Mouse (Mus musculus) liver, adult 2 months (tissue): ENCODE results near the gene Lmtk3. TPM values are rescaled to one million over a fixed set of nuclear protein-coding genes. Genes with fewer than 3 reads are reported as not detected.

Experiments used
- DNase-seq: peaks from one replicate; pipeline ENCODE4 v3.0.0-alpha.2; 2011; ENCODE audit warnings: low read depth, low spot score; ENCODE audit errors: extremely low read depth
- H3K27ac ChIP-seq: fragments of 200-500 bp; replicated peaks from 2 replicates; pipeline ENCODE4 v1.5.1; 2012; ENCODE audit warnings: low read depth, mild to moderate bottlenecking, control low read depth, inconsistent platforms, low read length; ENCODE audit not compliant: insufficient read depth
- H3K27me3 ChIP-seq: fragments of 200-500 bp; 2 replicates; pipeline ENCODE4 v1.6.1; 2012; ENCODE audit warnings: mild to moderate bottlenecking, moderate library complexity, low read length, inconsistent platforms; ENCODE audit not compliant: control insufficient read depth, insufficient read depth
- H3K36me3 ChIP-seq: fragments of 200-500 bp; 2 replicates; pipeline ENCODE4 v1.6.1; 2012; ENCODE audit warnings: low read length, inconsistent platforms; ENCODE audit not compliant: control insufficient read depth, insufficient read depth
- H3K4me1 ChIP-seq: fragments of 200-500 bp; 2 replicates; pipeline ENCODE4 v1.6.1; 2011; ENCODE audit warnings: low read length; ENCODE audit not compliant: control insufficient read depth, insufficient read depth
- H3K4me3 ChIP-seq: fragments of 200-500 bp; 2 replicates; pipeline ENCODE4 v1.5.1; 2011; ENCODE audit warnings: low read depth, mild to moderate bottlenecking, control low read depth, low read length, moderate library complexity; ENCODE audit not compliant: insufficient read depth
- H3K79me2 ChIP-seq: fragments of 200-500 bp; 2 replicates; pipeline ENCODE4 v1.6.1; 2012; ENCODE audit warnings: inconsistent platforms, mild to moderate bottlenecking, low read length, moderate library complexity; ENCODE audit not compliant: control insufficient read depth, insufficient read depth
- H3K9ac ChIP-seq: fragments of 200-500 bp; 2 replicates; pipeline ENCODE4 v1.6.1; 2012; ENCODE audit warnings: low read depth, mild to moderate bottlenecking, control low read depth, inconsistent platforms, low read length
- CTCF ChIP-seq: fragments of 200-500 bp; IDR thresholded peaks from 2 replicates; pipeline ENCODE4 v1.5.1; 2011; ENCODE audit warnings: low read depth, low read length, control low read depth
- POLR2A ChIP-seq: fragments of 200-500 bp; IDR thresholded peaks from 2 replicates; pipeline ENCODE4 v1.6.1; 2011; ENCODE audit warnings: low read length, control low read depth; ENCODE audit not compliant: insufficient read depth; ENCODE audit errors: extremely low read depth
- WGBS: fragments of 180-500 bp; shearing (Covaris S2); methylation state at CpG from one replicate; pipeline ENCODE4 v1.1.7; 2018; 5-methylcytosine and 5-hydroxymethylcytosine counted together
- polyA plus RNA-seq: library from polyadenylated mRNA; depleted of rRNA; stranded (reverse); fragments of >200 nt; gene quantifications from 2 replicates; pipeline ENCODE4 v1.2.3, GENCODE M21; 2012
- total RNA-seq: library from RNA; depleted of rRNA; stranded (reverse); fragments of >200 nt; gene quantifications from 2 replicates; pipeline ENCODE4 v1.2.3, GENCODE M21; 2014

Lmtk3 gene
- total and polyA plus RNA-seq, 2 experiments: 0.02 TPM; not detected in 1

GRCm38 (mm10) chr7:45813787-45814779 lies 30.5 kb downstream of the Lmtk3 start, which contains the start of gene Cyth2:
TSS of gene Cyth2 (minus strand) at chr7:45814581.
- under 1% methylated on average over 86 of the region's 92 CpGs for WGBS
- Histone ChIP-seq H3K27me3 (no peaks in the 10 kb centered on the region), H3K27ac (peak within 1 kb of the TSS; percentile 79), H3K4me3 (peak within 1 kb of the TSS; percentile 72), H3K79me2 (peaks cover 3% of the 10 kb centered on the region; the same call in 1 of the 2 replicates), H3K9ac (peak within 1 kb of the TSS; percentile 88), H3K36me3 (peaks cover 16% of the 10 kb centered on the region), H3K4me1 (peaks cover 6% of the 10 kb centered on the region)
- no peak for TF ChIP-seq CTCF
- peak; percentile 77 for TF ChIP-seq POLR2A
- peak; percentile 99 for DNase-seq

- peaks cover 3% of the 10 kb centered on the region; the same call in 1 of the 2 replicates for H3K79me2 ChIP-seq
- no peak overlapping the region for H3K9ac ChIP-seq
- H3K4me1 ChIP-seq: peaks cover 6% of the 10 kb centered on the region
- H3K27me3 ChIP-seq: no peaks in the 10 kb centered on the region
- TF ChIP-seq CTCF (no peak), POLR2A (no peak)
- peaks cover 14% of the 10 kb centered on the region for H3K36me3 ChIP-seq
- H3K27ac ChIP-seq: no peak overlapping the region
- H3K4me3 ChIP-seq: no peak overlapping the region
- WGBS: 16% methylated on average over 5 of the region's 5 CpGs
- DNase-seq: no peak
Measured at GRCm38 (mm10) chr7:45814841-45815240, 31.3 kb downstream of the Lmtk3 start.

GRCm38 (mm10) chr7:45815323-45815983 lies 31.9 kb downstream of the Lmtk3 start:
- Histone ChIP-seq H3K27me3 (no peaks in the 10 kb centered on the region), H3K4me1 (peaks cover 6% of the 10 kb centered on the region), H3K79me2 (peaks cover 3% of the 10 kb centered on the region; the same call in 1 of the 2 replicates), H3K4me3 (no peak overlapping the region), H3K9ac (no peak overlapping the region), H3K36me3 (peaks cover 14% of the 10 kb centered on the region), H3K27ac (no peak overlapping the region)
- 77% methylated on average over 10 of the region's 10 CpGs for WGBS
- no peak for DNase-seq
- TF ChIP-seq CTCF (no peak), POLR2A (no peak)

GRCm38 (mm10) chr7:45815984-45816351 lies 32.4 kb downstream of the Lmtk3 start:
- peaks cover 6% of the 10 kb centered on the region for H3K4me1 ChIP-seq
- H3K9ac ChIP-seq: no peak overlapping the region
- peaks cover 10% of the 10 kb centered on the region for H3K36me3 ChIP-seq
- no peak for TF ChIP-seq POLR2A
- no peak for TF ChIP-seq CTCF
- no peaks in the 10 kb centered on the region for H3K27me3 ChIP-seq
- no peak for DNase-seq
- WGBS: 76% methylated on average over 2 of the region's 2 CpGs
- no peak overlapping the region for H3K4me3 ChIP-seq
- no peak overlapping the region for H3K27ac ChIP-seq
- H3K79me2 ChIP-seq: peaks cover 3% of the 10 kb centered on the region; the same call in 1 of the 2 replicates

GRCm38 (mm10) chr7:45819843-45820242 lies 36.3 kb downstream of the Lmtk3 start:
- no peaks in the 10 kb centered on the region for H3K4me1 ChIP-seq
- no peak overlapping the region for H3K9ac ChIP-seq
- H3K36me3 ChIP-seq: peaks cover 2% of the 10 kb centered on the region; the same call in 1 of the 2 replicates
- no peaks in the 10 kb centered on the region for H3K79me2 ChIP-seq
- 24% methylated on average over 25 of the region's 25 CpGs for WGBS
- no peak for DNase-seq
- TF ChIP-seq POLR2A (no peak), CTCF (no peak)
- no peaks in the 10 kb centered on the region for H3K27me3 ChIP-seq
- no peak overlapping the region for H3K27ac ChIP-seq
- H3K4me3 ChIP-seq: no peak overlapping the region
